Mouse (Mus musculus) midbrain, postnatal 0 days (tissue): ENCODE results near the gene Tnni3. TPM values are rescaled to one million over a fixed set of nuclear protein-coding genes. Genes with fewer than 3 reads are reported as not detected.

Experiments
- ATAC-seq: fragments of 200-750 bp; cut with Nextera tagmentation; 2 replicates; pipeline ENCODE4 v1.8.0; 2017; ENCODE audit warnings: moderate number of reproducible peaks, mild to moderate bottlenecking, moderate TSS enrichment, moderate library complexity; ENCODE audit not compliant: low FRiP score
- DNase-seq: peaks from one replicate; pipeline ENCODE4 v3.0.0-alpha.2; 2015; ENCODE audit warnings: low spot score
- H3K27ac ChIP-seq: fragments of 300-500 bp; sonication (generic); 2 replicates; pipeline ENCODE4 v1.5.1; 2014; ENCODE audit warnings: low read depth, mild to moderate bottlenecking, low read length, mixed read lengths
- H3K27me3 ChIP-seq: fragments of 300-500 bp; sonication (generic); 2 replicates; pipeline ENCODE4 v1.6.1; 2014; ENCODE audit warnings: low read length, control low read depth, mixed read lengths; ENCODE audit not compliant: insufficient read depth
- H3K36me3 ChIP-seq: fragments of 300-500 bp; sonication (generic); 2 replicates; pipeline ENCODE4 v1.6.1; 2014; ENCODE audit warnings: low read length, control low read depth, mixed read lengths; ENCODE audit not compliant: insufficient read depth
- H3K4me1 ChIP-seq: fragments of 300-500 bp; sonication (generic); 2 replicates; pipeline ENCODE4 v1.6.1; 2014; ENCODE audit warnings: mild to moderate bottlenecking, control low read depth, antibody characterized with exemption, low read length, mixed read lengths; ENCODE audit not compliant: insufficient read depth
- H3K4me2 ChIP-seq: fragments of 300-500 bp; sonication (generic); 2 replicates; pipeline ENCODE4 v1.6.1; 2014; ENCODE audit warnings: low read depth, mild to moderate bottlenecking, low read length, mixed read lengths; ENCODE audit not compliant: poor library complexity, severe bottlenecking
- H3K4me3 ChIP-seq: fragments of 300-500 bp; sonication (generic); 2 replicates; pipeline ENCODE4 v1.5.1; 2014; ENCODE audit warnings: low read depth, mild to moderate bottlenecking, low read length, moderate library complexity
- H3K9ac ChIP-seq: fragments of 300-500 bp; sonication (generic); replicated peaks from 2 replicates; pipeline ENCODE4 v1.6.1; 2014; ENCODE audit warnings: mild to moderate bottlenecking, low read length, moderate library complexity, mixed read lengths; ENCODE audit not compliant: poor library complexity, severe bottlenecking
- H3K9me3 ChIP-seq: fragments of 300-500 bp; sonication (generic); 2 replicates; pipeline ENCODE4 v1.6.1; 2016; ENCODE audit warnings: low read length, control low read depth
- CTCF ChIP-seq: IDR thresholded peaks from 2 replicates; pipeline ENCODE4 v1.5.1; 2016; ENCODE audit warnings: antibody characterized with exemption, mild to moderate bottlenecking
- WGBS: fragments of 180-500 bp; shearing (Covaris S2); extraction: QIAGEN DNeasy Blood & Tissue Kit; methylation state at CpG from one replicate; pipeline ENCODE4 v1.1.7; 2014; 5-methylcytosine and 5-hydroxymethylcytosine counted together
- polyA plus RNA-seq: library from polyadenylated mRNA; unstranded; fragments of >200 nt; fragmentation: Nextera tagmentation; extraction: Ambion mirVana; gene quantifications from 2 replicates; pipeline ENCODE4 v1.2.1, GENCODE M21; 2015
- total RNA-seq: library from RNA; depleted of rRNA; stranded (reverse); fragments of >200 nt; gene quantifications from 2 replicates; pipeline ENCODE4 v1.2.3, GENCODE M21; 2014; rRNA removed

Tnni3 gene
- total and polyA plus RNA-seq, 2 experiments from 2014 or later = 1.7 to 4.1 TPM

DNA sequence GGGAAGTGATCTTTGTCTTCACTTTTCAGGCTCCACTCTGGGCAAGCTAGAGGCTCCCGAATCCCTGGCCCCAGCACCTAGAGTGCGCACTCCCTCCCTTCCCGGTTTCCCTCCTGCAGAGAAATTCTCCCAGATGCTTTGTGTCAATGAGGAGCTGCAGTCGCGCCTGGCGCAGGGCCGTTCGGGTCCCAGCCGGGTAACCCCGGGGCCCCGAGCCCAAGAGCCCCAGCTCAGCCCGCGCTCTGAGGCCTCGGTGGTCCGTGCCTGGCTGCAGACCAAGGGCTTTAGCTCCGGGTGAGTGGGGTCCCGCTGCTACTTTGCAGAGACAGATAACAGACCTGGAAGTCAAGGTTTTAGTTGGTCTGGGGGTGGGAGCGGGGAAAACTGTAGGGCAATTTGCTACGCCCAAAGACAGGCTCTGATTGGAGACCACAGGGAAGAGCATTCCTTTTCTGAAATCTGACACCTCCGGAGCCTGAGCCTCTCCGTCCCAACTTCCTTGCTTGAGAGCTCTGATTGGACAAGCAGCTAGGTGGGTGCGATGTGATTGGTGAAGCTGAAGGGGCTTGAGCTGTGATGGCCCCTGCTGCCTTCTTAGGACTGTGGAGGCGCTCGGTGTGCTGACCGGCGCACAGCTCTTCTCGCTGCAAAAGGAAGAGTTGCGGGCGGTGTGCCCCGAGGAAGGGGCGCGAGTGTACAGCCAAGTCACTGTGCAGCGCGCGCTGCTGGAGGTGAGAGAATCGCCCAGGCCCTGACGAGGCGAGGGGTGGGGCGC is 45.8 kb downstream of the Tnni3 start:
- Histone ChIP-seq H3K9ac (peak overlapping the region; percentile 37), H3K4me1 (peaks cover 4% of the 10 kb centered on the region; the same call in 1 of the 2 replicates), H3K36me3 (peaks cover 24% of the 10 kb centered on the region), H3K4me2 (peak overlapping the region; percentile 83), H3K4me3 (peak overlapping the region; percentile 44), H3K27me3 (peaks cover 23% of the 10 kb centered on the region), H3K27ac (0 out of 2 replicates have a peak overlapping the region, but pooled peaks have one; percentile 7), H3K9me3 (no peaks in the 10 kb centered on the region)
- peak; percentile 15; the same call in 1 of the 2 replicates for TF ChIP-seq CTCF
- under 1% methylated on average over 39 of the region's 39 CpGs for WGBS
- ATAC-seq = peak; percentile 88
- peak; percentile 89 for DNase-seq

- Histone ChIP-seq H3K27me3 (peaks cover 32% of the 10 kb centered on the region), H3K4me3 (no peak overlapping the region), H3K4me2 (no peak overlapping the region), H3K27ac (no peak overlapping the region), H3K4me1 (peaks cover 3% of the 10 kb centered on the region; the same call in 1 of the 2 replicates), H3K36me3 (no peaks in the 10 kb centered on the region), H3K9ac (no peak overlapping the region), H3K9me3 (no peaks in the 10 kb centered on the region)
- WGBS = 14% methylated on average over 19 of the region's 19 CpGs
- DNase-seq = no peak
- ATAC-seq = no peak
- no peak for TF ChIP-seq CTCF
Observed at GRCm38 (mm10) chr7:4473940-4474339, 50.1 kb downstream of the Tnni3 start.

DNA sequence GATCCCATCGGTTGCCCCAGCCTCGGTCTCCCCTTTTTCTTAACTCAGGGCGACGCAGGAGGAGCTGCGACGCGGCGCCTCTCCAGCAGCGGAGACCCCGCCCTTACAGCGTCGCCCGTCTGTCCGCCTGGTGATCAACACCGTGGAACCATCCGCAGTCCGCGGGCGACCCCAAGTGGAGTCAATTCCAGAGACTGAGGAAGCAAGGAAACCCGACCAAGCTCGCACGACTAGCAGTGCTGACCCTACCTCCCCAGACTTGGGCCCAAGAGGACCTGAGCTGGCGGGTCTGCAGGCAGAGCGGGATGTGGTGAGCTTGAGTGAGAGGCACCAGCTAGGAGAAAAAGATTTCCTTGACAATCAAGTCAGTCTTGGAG is 52.9 kb downstream of the Tnni3 start:
- peak overlapping the region; percentile 65 for H3K9ac ChIP-seq
- no peaks in the 10 kb centered on the region for H3K4me1 ChIP-seq
- peak overlapping the region; percentile 71 for H3K4me2 ChIP-seq
- TF ChIP-seq CTCF = peak; percentile 88
- H3K27me3 ChIP-seq = peaks cover 29% of the 10 kb centered on the region
- H3K4me3 ChIP-seq = peak overlapping the region; percentile 49
- 1% methylated on average over 24 of the region's 24 CpGs for WGBS
- ATAC-seq (peak; percentile 87), DNase-seq (peak; percentile 89)
- no peaks in the 10 kb centered on the region for H3K36me3 ChIP-seq
- H3K9me3 ChIP-seq = no peaks in the 10 kb centered on the region
- no peak overlapping the region for H3K27ac ChIP-seq

GRCm38 (mm10) chr7:4470275-4471178 is 53.5 kb downstream of the Tnni3 start:
- Histone ChIP-seq H3K36me3 (no peaks in the 10 kb centered on the region), H3K9ac (peak overlapping the region; percentile 65), H3K27me3 (peaks cover 24% of the 10 kb centered on the region), H3K4me2 (peak overlapping the region; percentile 71), H3K4me3 (peak overlapping the region; percentile 49), H3K9me3 (no peaks in the 10 kb centered on the region), H3K4me1 (no peaks in the 10 kb centered on the region), H3K27ac (peak overlapping the region; percentile 43)
- ATAC-seq (peak; percentile 54), DNase-seq (peak; percentile 69)
- no peak for TF ChIP-seq CTCF
- 2% methylated on average over 35 of the region's 35 CpGs for WGBS

Other genes with a start within 250 kb of the Tnni3 start
- gene Ncr1, start 186.5 kb downstream of the Tnni3 start, total RNA-seq = not detected in 2 replicates
- not detected in 2 replicates for gene Ncr1, start 186.5 kb downstream of the Tnni3 start, polyA plus RNA-seq
- gene Gp6, start 126.5 kb downstream of the Tnni3 start, total RNA-seq = not detected in 2 replicates
- not detected in 2 replicates for gene Gp6, start 126.5 kb downstream of the Tnni3 start, polyA plus RNA-seq
- gene Rdh13, start 78.6 kb downstream of the Tnni3 start, total RNA-seq = 61.3 and 75.9 TPM in 2 replicates
- 45.3 and 45.4 TPM in 2 replicates for gene Rdh13, start 78.6 kb downstream of the Tnni3 start, polyA plus RNA-seq
- 3.9 and 13.3 TPM in 2 replicates for gene Eps8l1, start 63.6 kb downstream of the Tnni3 start, total RNA-seq
- 5.2 and 7.4 TPM in 2 replicates for gene Eps8l1, start 63.6 kb downstream of the Tnni3 start, polyA plus RNA-seq
- 75.5 and 114 TPM in 2 replicates for gene Ppp1r12c, start 22.5 kb downstream of the Tnni3 start, total RNA-seq
- gene Ppp1r12c, start 22.5 kb downstream of the Tnni3 start, polyA plus RNA-seq = 34.6 and 35.0 TPM in 2 replicates
- gene Tnnt1, start 7.8 kb downstream of the Tnni3 start, total RNA-seq = 2.9 and 4.2 TPM in 2 replicates
- gene Tnnt1, start 7.8 kb downstream of the Tnni3 start, polyA plus RNA-seq = 3.3 and 4.1 TPM in 2 replicates
- 0.80 and 2.4 TPM in 2 replicates for gene Dnaaf3, start 8.2 kb upstream of the Tnni3 start, total RNA-seq
- 1.3 and 1.7 TPM in 2 replicates for gene Dnaaf3, start 8.2 kb upstream of the Tnni3 start, polyA plus RNA-seq
- 84.7 and 147 TPM in 2 replicates for gene Syt5, start 23.3 kb upstream of the Tnni3 start, total RNA-seq
- gene Syt5, start 23.3 kb upstream of the Tnni3 start, polyA plus RNA-seq = 184 and 194 TPM in 2 replicates
- 2.4 and 3.6 TPM in 2 replicates for gene Ptprh, start 79.8 kb upstream of the Tnni3 start, total RNA-seq
- gene Ptprh, start 79.8 kb upstream of the Tnni3 start, polyA plus RNA-seq = 1.1 and 1.3 TPM in 2 replicates
- 12.4 and 17.4 TPM in 2 replicates for gene Tmem86b, start 107.2 kb upstream of the Tnni3 start, total RNA-seq
- 0.76 and 1.00 TPM in 2 replicates for gene Tmem86b, start 107.2 kb upstream of the Tnni3 start, polyA plus RNA-seq
- 103 and 131 TPM in 2 replicates for gene Ppp6r1, start 134.8 kb upstream of the Tnni3 start, total RNA-seq
- gene Ppp6r1, start 134.8 kb upstream of the Tnni3 start, polyA plus RNA-seq = 7.7 and 10.1 TPM in 2 replicates
- 247 TPM in 2 replicates for gene Hspbp1, start 160.8 kb upstream of the Tnni3 start, total RNA-seq
- gene Hspbp1, start 160.8 kb upstream of the Tnni3 start, polyA plus RNA-seq = 193 and 199 TPM in 2 replicates
- 202 and 226 TPM in 2 replicates for gene Brsk1, start 166.4 kb upstream of the Tnni3 start, total RNA-seq
- gene Brsk1, start 166.4 kb upstream of the Tnni3 start, polyA plus RNA-seq = 6.9 and 7.2 TPM in 2 replicates
- gene Tmem150b, start 201.0 kb upstream of the Tnni3 start, total RNA-seq = not detected in 2 replicates
- 0.23 TPM in 1 of 2 replicates, not detected in the other for gene Tmem150b, start 201.0 kb upstream of the Tnni3 start, polyA plus RNA-seq
- gene Kmt5c, start 215.9 kb upstream of the Tnni3 start, total RNA-seq = 38.9 and 48.8 TPM in 2 replicates
- gene Kmt5c, start 215.9 kb upstream of the Tnni3 start, polyA plus RNA-seq = 33.1 and 35.7 TPM in 2 replicates
- gene Cox6b2, start 228.9 kb upstream of the Tnni3 start, total RNA-seq = 6.8 and 12.1 TPM in 2 replicates
- gene Cox6b2, start 228.9 kb upstream of the Tnni3 start, polyA plus RNA-seq = 33.6 and 43.9 TPM in 2 replicates
- gene Fam71e2, start 247.1 kb upstream of the Tnni3 start, total RNA-seq = not detected in 2 replicates
- gene Fam71e2, start 247.1 kb upstream of the Tnni3 start, polyA plus RNA-seq = not detected in 2 replicates